Mouse (Mus musculus) kidney, postnatal 4 days (tissue): ENCODE measurements around the gene Ntn5.
"Not testable (repeated sequence)": the region's sequence is repeated elsewhere in the genome, so short reads cannot be mapped to it uniquely, and the experiment has no call there.

ENCODE experiments used
- DNase-seq, 2 experiments: peaks; one replicate each; pipeline ENCODE4 v3.0.0; 2021; ENCODE audit warnings: mixed read lengths in 2 of 2

Ntn5 gene

DNA sequence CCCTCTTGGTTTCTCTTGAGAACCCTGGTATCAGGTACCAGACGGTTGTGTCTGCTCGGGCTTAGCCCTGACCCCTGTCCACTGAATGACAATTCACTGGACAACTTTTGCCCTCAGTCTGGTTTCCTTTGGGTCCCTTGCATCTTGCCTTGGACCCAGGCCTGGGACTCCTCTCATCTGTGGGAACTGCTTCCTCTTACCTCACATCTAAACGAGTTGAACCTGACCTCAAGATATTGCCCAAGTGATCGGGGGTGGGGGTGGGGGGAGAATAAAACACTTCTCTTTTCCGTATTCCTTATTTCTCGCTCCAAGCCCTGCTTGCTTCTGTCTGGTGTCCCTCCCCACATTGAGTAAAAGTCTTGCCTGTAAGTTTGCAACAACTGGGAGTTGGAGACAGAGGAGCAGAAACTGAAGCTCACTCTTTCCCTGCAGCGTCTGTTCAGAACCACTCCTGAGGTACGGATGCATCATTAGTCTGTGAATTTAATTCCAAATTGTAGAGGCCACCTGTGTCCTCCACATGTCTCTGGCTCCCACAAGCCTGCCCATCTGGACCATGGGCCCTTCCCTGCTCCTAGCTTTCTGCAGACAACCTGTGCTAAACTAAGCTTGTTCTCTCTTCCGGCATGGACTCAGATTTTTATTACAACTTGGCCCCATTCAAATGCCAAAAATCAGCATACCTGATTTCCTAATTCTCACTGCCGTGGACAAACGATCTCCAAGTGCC lies 22.9 kb upstream of the Ntn5 start:
- no peak for DNase-seq

DNA sequence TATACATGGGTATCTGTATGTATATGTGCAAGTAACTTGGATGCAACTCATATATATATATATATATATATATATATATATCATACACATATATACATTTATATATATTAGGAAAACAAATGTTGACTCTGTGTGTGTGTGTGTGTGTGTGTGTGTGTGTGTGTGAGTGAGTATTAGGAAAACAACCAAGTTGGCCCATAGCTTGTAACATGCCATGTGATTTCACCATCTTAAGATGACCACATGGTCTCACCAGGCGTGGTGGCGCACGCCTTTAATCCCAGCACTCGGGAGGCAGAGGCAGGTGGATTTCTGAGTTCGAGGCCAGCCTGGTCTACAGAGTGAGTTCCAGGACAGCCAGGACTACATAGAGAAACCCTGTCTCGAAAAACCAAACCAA lies 22.1 kb upstream of the Ntn5 start:
- DNase-seq, result not testable (repeated sequence)

DNA sequence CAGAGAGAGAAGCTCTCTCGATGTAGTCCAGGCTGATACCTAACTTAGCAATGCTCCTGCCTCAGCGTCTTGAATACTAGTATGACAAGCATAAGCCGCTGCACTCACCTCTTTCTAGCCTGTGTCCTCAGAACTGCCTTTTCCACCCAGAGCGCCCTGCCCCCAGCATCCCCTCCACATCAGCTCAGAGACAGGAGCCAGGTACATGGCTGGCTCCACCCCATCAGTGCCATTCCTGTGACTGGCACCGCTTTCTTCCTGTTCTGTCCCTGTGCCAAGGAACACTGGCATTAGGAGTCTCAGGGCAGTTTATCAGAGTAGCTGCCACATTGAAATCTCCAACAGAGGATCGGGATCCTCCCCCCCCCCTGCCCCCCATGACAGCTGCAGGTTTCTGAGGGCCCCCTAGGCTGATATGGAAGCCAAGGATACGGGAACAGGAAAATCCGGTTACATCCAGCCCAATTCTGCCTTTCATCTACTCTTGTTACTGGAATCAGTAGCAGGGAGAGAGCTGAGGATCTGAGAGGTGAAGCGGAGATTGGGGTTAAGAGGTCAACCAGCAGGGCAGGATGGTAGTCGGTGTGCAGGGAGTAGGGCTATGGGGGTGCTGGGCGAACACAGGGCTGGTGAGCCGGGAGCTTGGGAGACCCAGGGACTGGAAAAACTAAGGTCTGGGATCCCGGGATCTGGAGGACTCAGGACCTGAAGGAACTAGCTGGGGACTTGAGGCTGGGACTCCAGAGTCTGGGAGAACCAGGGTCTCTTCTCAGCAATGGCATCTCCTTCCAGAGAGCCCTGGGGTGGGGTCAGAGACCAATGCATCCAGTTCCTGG lies 18.3 kb upstream of the Ntn5 start:
- DNase-seq, result no peak

DNA sequence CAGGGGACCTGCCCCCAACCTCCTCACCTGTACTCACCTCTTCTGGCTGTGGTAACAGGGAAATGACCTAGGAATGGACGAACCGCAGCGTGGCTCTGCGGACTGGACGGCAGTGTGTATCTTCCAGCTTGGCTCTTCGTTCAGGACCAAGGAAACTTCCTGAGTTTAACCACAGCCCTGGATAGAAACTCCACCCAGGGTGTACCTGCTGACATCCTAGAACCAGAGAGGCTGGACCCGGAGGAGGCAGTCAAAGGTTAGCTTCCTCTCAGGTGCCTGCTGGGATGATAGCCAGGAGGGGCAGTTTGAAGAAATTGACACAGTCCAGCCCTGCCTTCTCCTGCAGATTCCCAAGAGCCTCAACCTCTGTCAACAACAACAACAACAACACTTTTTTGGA lies 17.7 kb upstream of the Ntn5 start, which contains the start of gene Fut2:
Gene Fut2 (minus strand): TSS at position 234 of the 400 bp plus-strand sequence.
- DNase-seq, result no peak

DNA sequence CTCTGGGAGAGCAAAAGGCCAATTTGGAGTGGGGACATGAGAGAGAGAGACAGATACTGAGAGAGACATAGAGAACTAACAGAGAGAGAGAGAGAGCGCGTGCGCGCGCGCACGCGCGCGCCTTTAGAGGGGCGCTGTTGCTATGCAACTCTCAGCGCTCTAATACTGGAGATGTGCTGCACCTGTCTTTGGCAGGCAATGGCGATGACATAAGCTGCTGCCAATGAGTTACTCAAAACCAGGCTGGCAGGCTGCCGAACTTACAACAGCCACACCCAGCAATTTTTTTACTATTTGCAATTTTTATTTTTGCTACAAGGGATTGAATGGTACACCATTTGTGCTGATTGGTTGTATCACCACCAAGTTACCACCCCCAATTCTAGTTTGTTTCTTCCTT lies 16.1 kb upstream of the Ntn5 start:
- no peak for DNase-seq

DNA sequence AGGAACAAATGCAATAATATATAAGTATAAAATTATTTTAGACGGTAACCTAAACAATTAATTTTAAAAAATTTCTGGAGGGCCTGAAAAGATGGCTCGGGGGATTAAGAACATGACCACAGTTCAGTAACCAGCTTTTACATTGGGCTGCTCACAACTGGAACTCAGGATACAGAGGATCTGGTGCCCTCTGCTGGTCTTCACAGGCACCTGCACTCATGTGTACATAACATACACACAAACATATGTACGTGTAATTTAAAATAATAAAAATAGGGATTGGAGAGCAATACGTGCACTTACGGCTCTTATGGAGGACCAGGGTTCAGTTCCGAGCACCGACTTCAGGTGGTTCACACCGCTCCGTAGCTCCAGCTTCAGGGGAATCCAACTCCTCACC lies 14.9 kb upstream of the Ntn5 start:
- no peak for DNase-seq

DNA sequence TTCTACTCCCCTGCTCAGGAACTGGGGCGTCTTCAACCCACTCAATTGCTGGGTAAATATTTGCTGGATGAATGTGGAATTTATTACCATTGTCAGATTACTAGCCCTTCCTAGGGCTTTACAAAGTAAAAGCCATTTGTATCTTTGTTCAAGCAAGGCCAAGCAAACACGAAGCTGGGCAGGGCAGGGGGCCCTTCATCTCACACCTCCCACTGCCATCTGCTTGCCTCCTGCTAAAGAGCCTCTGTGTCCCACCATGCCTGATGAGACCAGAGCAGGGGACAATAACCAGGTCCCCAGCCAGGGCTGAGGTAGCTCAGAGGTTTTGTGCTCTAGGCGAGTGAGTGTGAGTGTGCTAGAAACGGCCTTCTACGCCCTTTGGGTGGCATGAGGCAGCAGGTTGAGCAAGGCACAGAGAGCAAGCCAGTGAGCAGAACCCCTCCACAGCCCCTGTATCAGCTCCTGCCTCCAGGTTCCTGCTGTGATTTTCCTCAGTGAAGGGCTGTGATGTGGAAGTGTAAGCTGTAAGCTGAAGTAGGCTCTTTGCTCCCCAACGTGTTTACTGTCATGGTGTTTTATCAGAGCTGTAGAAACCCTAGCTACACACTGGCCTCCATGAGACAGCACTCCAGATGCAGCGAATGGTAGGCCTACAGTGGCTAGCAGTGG lies 6.1 kb upstream of the Ntn5 start:
- no peak for DNase-seq

DNA sequence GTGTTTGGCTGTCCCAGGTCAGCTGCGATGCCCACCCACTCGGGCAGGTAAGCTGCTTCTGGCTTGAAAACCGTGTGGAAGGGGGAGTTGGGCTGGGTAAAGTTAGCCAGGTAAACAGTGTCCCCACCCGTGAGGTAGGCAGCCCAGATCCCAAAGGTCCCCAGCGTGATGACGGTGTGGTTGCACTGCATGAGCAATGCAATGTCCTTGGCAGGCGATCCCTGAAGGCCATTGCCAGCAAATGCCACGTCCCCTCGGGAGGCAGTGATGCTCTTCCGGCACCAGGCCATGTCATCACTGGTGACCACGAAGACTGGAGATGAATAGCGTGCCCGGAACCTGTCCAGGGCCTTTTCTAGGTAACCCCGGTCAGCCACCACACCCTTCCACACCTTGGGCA lies 5.3 kb upstream of the Ntn5 start:
- DNase-seq, result no peak

DNA sequence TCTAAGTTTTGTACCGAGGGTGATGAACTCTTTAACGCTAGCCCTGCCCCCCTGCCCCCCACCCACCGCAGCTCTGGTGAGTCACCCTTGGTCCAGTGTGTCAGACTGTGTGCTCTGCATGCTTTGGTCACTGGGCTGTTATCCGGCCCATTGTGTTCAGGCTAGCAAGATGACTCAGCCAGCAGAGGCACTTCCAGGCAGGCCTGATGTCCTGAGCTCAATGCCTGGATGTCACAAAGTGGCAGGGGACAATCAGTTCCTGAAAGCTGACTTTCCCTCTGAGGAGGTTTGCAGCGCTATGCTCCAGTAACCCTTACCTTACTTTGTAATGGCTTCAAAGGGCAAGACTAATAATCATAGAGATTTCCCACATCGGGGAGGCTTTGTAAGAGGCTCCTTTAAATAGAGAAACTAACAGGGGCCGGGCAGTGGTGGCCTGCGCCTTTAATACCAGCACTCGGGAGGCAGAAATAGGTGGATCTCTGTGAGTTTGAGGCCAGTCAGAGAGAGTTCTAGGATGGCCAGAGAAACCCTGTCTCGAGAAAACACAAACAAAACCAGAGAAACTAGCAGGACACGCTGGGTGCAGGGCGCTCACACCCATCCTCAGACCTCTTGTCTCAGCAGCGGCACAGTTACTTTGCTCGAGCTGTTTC lies 3.7 kb upstream of the Ntn5 start:
- DNase-seq, result peak in 1 of 2 experiments; percentile 56

DNA sequence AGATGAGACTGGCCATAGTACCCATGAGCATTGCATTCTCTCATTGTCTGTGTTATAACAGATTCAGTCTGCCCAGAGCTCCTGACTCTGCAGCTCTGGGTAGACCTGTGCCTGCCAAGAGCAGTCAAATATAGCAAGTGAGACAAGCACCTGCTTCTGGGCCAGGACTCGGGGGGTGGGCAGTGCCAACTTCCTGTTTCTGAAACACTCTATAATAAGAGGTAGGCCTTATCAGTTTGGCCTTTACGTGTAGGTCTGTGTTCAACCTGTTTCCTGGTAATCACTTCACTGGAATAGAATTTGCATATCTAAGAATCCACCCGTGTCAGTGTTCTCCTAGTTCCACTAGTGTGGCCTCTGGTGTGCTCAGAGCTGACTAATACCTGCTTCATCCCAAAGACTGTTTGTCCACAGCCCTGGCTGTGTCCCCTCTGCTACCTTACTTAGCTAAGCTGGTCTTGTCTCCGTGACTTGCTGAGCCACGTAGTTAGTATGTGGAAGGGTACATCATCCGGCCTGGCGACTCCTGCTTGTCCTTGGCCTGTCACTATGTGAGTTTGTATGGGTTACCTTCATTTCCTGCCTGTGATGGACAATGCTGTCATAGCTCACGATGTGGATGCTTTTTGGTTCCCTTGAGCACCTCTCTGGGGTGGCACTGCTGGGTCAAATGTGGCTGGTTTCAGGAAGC lies 2.6 kb upstream of the Ntn5 start:
- DNase-seq, result no peak

DNA sequence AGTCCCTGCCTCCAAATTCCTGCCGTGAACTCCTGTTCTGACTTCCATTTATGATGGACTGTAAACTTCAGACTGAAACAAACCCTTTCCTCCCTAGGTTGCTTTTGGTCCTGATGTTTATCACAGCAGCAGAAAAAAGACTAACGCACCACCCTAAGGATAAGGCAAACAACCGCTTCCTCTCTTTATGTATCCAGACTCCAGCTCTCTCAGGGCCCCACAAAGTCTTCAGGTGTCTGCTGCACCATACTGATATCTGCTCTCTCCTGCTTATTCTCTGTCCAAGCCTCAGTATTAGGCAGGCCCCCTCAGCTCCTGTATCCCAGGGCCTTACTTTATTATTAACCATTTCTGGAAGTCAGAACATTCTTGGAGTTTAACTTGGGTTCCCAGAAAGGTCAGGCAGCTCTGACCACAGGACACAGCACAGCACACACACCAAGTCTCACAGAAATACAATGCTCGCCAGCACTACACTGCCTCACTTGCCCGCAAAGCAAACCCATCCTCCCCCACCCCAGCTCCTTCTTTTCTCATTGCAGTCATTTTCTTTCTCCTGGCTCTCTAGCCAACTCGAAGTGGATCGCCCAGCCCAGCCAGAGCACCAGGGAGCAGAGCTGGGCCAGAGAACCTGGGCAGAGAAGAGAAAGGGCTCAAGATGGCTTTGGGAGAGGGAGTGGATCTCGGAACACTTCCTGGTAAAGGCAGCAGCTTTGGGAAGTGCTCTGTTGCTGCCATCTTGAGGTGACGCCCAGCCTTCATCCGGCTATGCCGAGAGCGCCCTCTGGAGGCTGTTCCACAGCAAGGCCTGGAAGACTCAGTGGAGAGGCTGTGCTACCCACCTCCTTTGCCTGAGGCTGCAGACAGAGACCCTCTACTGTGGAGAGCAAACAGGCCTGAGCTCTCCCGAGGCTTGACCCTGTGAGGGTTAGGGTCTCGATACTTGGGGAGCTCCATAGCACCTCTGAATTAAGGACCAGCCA lies 1.4 kb upstream of the Ntn5 start:
- peak; percentile 96 to 97 for DNase-seq

DNA sequence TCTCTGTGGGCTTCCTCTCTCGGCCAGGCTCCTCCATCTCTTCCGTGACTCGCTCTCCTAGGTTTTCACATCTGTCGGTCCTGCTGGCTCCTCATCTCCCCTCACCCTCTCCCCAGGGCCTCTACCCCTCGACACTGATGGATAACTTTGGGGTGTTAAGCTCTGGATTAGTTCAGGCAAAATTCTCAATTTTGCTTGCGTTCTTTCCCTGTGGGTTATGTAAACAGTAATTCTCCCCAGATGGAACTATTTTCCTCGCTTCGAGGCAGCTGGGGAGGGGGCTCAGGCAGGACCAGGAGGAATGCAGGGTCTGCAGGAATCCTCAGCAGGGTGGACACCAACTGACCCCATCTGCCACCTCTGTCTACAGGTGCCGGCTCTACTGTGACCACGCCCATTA lies 2.0 kb downstream of the Ntn5 start:
- no peak for DNase-seq

DNA sequence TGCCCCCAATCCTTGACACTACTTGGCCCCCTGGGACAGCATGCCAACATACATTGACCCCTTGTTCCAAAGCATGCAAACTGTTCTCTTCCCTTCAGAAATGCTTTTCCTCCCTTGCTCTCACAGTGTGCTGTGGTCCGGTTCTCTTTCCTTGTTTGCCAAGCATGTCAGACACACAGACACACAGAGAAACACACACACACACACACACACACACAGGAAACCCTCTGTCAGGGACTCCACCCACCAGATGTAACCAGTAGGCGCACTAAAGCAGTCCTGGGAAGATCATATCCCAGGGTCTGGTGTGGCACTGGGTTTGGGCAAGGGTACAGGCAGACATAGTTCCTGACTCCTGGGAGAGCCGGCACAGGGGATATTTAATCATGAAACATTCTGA lies 3.0 kb downstream of the Ntn5 start:
- DNase-seq, result no peak

DNA sequence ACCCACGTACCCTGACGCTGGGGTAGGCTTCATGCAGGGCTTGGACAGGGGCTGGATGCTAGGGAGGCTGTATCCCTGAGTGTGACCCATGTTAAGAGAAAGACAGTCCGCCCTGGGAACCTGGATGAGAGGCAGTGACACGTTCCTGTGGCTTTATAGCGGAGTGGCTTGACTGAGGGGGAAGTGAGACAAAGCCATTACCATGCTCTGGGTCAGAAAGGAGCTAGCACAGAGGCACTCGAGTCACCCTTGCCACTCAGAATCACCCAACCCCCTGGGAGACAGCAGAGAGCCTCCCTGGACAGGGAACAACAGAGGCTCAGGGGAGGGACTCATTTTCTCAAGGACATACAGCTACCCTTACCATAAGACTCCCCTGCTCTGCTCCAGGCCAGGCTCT lies 5.3 kb downstream of the Ntn5 start:
- DNase-seq, result no peak

DNA sequence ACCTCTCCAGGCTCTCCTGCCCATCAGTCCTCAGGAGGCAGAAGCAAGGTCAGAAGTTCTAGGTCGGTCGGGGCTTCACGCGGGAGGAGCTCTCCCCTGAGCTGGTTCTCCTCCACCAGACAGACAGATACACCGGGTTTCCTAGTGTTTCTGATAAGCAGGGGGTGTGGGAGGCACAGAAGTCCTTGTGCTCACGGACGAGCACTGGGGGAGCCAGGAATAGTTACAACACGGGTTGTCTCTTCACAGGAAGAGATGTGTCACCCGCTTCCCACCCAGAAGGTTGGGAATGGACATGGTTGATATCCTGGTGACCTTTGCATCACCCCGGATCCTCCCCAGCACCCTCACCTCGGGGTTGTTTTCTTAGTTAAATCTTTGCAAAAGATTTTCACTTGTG lies 6.0 kb downstream of the Ntn5 start:
- no peak for DNase-seq

DNA sequence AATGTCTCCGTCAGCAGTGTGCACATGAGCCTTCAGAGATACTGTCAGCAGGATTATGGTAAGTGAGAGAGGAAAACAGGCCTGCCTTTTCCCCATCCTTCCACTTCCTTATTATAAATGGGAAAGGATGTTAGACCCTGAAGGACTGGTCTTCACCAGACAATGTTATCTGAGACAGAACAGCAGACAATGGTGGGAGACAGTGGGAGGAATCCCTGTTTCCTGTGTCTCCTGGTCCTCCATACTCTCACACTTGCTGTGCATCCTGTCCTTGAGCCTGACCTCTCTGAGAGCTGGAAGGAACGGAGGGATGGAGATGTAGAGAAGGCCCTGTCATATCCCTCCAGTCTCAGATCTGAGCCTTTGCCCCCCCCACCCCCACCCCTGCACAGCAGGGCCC lies 8.5 kb downstream of the Ntn5 start:
- DNase-seq, result no peak

DNA sequence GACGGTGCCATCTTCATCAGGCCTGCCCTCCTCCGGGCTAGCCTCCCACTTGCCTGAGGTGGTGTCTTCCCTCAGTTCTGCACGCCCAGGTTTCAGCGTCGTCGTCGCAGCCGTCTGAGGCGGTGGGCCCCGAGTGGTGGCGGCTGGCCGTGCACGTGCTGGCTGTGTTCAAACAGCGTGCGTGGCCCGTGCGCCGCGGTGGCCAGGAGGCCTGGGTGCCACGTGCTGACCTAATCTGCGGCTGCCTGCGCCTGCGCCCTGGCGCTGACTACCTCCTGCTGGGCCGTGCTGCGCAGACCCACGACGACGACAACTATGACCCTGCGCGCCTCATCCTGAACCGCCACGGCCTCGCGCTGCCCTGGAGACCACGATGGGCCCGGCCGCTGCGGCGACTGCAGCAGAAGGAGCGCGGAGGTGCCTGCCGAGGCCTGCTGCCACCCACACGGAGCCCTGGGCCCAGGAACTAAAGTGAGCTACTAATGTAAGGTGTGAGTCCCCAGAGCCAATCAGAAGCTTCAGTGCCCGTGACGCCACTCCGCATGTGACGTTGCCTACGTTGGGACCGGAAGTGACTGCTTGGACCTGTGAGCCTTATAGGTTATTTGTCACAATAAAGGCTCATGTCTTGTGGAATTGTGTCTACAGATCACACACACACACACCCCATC lies 10.2 kb downstream of the Ntn5 start, which contains the start of gene Sec1:
Gene Sec1 (minus strand): TSS at position 482 of the 671 bp plus-strand sequence.
- DNase-seq, result no peak

DNA sequence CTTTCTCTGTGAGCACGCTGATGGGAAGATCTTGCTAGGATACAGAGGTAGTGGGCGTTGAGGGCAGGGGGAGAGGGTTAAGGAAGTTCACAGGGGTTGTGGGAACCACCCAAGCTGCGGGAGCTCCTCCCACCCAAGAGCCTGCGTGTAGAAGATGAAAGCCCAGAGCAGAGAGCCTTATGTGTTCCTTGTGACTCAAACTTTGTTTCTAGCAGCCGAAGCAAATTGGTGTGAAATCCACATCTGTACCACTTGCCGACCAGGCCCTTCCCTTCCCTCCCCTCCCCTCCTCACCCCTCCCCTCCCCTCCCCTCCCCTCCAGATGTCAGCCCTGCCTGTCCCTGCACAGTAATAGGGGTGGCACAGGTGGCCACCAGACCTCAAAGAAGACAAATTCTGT lies 11.3 kb downstream of the Ntn5 start:
- DNase-seq, result no peak

DNA sequence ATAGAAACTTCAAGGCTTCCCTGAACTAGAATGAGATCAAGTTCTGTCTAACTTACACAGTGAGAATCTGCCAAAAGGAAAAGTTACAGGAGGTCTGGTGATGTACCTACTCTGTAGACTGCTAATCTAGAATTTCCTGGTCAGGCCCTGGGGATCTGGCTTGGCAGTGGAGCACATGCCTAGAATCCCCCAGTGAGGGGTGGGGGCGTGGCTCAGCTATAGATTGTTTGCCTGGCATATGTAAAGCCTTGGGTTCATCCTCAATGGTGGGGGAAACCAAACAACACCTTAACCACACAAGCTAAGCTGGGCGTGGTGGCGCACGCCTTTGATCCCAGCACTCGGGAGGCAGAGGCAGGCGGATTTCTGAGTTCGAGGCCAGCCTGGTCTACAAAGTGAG lies 14.1 kb downstream of the Ntn5 start:
- no peak for DNase-seq

DNA sequence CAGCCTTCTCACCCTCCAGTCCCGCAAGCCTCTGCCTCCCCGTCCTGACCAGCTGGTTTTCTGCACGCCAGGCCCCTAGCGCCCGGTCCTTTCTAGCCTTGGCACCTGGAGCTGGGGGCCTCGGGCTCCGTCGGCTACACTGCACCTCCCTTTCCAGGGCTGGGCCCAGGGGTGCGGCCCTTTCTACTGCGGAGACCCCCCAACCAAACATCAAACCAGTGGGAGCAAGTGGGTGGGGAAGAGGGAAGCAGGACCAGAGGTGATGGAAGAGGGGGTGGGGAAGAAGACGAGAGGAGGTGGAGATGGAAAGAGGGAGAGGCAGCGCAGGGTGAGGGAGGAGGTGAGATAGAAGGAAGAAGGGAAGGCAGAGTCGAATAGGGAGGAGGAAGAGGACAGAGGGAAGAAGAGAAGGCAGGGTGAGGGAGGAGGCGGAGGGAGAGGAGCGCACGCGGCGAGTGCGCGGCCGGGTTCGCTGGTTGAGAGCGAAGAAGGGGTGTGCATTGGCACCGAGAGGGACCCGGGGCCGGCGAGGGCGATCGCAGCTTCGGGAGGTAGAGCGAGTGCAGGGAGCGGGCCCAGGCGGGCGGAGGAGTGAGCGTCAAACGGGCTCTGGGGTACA lies 15.8 kb downstream of the Ntn5 start, which contains the start of gene Car11:
Gene Car11 (plus strand): TSS at position 321 of the 619 bp plus-strand sequence.
- no peak for DNase-seq
